In genomic region chr19:5803041-5803880, GRCm38 (mm10) we compare ENCODE assay signal across 8 mouse cellular contexts. TPM values are rescaled to one million over a fixed set of nuclear protein-coding genes. Genes with fewer than 3 reads are reported as not detected.
DNase-seq lines count a peak whose midpoint lies in the region; ATAC-seq and TF ChIP-seq lines count a peak whose summit lies in the region.

No protein-coding gene starts in this region.

- H3K27ac ChIP-seq in cortical plate, adult 2 months (ENCODE audit: insufficient read depth, low read length) = peak overlapping the region; percentile 100

- DNase-seq in adipocyte (ENCODE audit: low spot score) = peak; percentile 98
- peak; percentile 99 for DNase-seq in gastrocnemius, adult 8-10 months (ENCODE audit: low spot score in 2 of 2)
- peak; percentile 99 for DNase-seq in induced T-regulatory cell, adult 2 months (ENCODE audit: low read depth)
- peak; percentile 98 to 100 for DNase-seq in left cerebral cortex, adult 8-10 months (ENCODE audit: low spot score in 2 of 2)
- peak; percentile 98 for DNase-seq in right cerebral cortex, adult 18-20 months
- peak; percentile 100 for DNase-seq in urinary bladder, adult 2 months (ENCODE audit: low spot score)

- peak; percentile 57 for TF ChIP-seq POLR2A in cortical plate, adult 2 months (IDR thresholded peaks at IDR 0.05; ENCODE audit: extremely low read depth, insufficient read depth, low read length)

- peak; percentile 64 for ATAC-seq in megakaryocyte, adult 5-6 weeks (ENCODE audit: poor library complexity, severe bottlenecking)

- peaks cover 12% of the 10 kb centered on the region for H3K4me1 ChIP-seq in cortical plate, adult 2 months (ENCODE audit: control insufficient read depth, insufficient read depth, low read length)

- H3K4me3 ChIP-seq in cortical plate, adult 2 months (ENCODE audit: insufficient read depth, low read length) = peak overlapping the region; percentile 100

- no peak for TF ChIP-seq CTCF in cortical plate, adult 2 months (IDR thresholded peaks at IDR 0.05; ENCODE audit: extremely low read depth, insufficient read depth, low read length)

RNA-seq across cellular contexts. Expression of gene Scyl1, which starts 32.0 kb away (rescaled TPM):
- polyA plus RNA-seq in cortical plate, adult 2 months (2012; rRNA removed) = 120 and 124 TPM in 2 replicates
- total RNA-seq in gastrocnemius, adult 8-10 months (2022) = 10 to 100 TPM; 71.4 to 91.0 (median 82.6) TPM
- total RNA-seq in left cerebral cortex, adult 8-10 months (2022) = 100 to 1,000 TPM in 1 of 4 experiments, 10 to 100 TPM in 3; 88.9 to 100 (median 94.9) TPM
- total RNA-seq in megakaryocyte, adult 5-6 weeks (2015) = 20.2 and 21.8 TPM in 2 replicates
- total RNA-seq in megakaryocyte, adult 5-6 weeks (2017) = 30.9 and 41.5 TPM in 2 replicates
- 104 and 123 TPM in 2 replicates for polyA plus RNA-seq in urinary bladder, adult 2 months (2012; rRNA removed)

Comparison
In these comparisons a context has a peak if more than half of its experiments do, and no peak if none do; other contexts are left out.
1. Peak in every context shown above with its lines: DNase-seq, ATAC-seq, H3K4me3 ChIP-seq and H3K27ac ChIP-seq.